Mouse (Mus musculus) E14TG2a.4 (cell line): ENCODE results near the gene Gcn1l1.

Source experiments
- CTCF ChIP-seq: conservative IDR thresholded peaks from 2 replicates; pipeline ENCODE4 v1.5.1; 2014; ENCODE audit warnings: low read length
- POU5F1 ChIP-seq: IDR thresholded peaks from 2 replicates; pipeline ENCODE4 v1.6.1; 2014; ENCODE audit warnings: low read length, borderline replicate concordance

DNA sequence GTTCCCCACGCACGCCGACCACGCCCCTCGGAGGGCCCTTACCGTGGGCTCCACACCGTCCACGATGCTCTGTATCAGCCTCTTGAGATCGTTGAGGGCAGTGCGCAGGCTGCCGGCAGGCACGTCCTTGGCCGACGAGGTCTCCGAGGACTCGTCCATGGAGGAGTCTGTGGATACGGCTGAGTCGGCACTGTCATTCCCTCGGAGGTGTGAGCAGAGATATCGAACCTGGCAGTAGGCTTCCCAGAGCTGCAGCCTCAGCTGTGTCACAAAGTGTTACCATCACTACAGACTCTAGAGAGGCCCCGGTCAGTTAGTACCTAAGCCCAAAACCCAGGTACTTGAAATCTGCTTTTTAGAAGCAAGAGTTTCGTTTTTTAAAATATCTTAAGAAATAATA is 97.6 kb downstream of the Gcn1l1 start:
- TF ChIP-seq CTCF (no peak), POU5F1 (no peak)
